Mouse (Mus musculus) urinary bladder, postnatal 14 days (tissue): ENCODE data around the gene Elp6.

Source experiments
- DNase-seq: peaks from one replicate; pipeline ENCODE4 v3.0.0; 2021; ENCODE audit warnings: low spot score

The Elp6 gene

DNA sequence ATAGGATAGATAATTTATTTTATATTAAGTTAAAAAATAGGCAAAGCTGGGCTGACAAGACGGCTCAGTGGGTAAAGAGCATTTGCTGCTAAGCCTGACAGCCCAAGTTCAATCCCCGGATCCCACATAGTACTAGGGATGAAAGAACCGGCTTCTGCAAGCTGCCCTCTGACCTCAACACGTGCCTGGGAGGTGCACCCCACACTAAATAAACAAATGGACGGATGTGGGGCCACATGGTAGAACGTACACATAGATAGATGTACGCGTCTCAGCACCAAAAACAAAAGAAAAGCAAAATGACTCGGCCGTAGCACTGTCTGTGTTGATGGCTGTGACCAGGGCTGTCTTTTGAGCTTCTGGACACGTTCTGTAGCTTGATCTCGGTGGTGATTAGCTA is 56.3 kb downstream of the Elp6 start:
- no peak for DNase-seq

DNA sequence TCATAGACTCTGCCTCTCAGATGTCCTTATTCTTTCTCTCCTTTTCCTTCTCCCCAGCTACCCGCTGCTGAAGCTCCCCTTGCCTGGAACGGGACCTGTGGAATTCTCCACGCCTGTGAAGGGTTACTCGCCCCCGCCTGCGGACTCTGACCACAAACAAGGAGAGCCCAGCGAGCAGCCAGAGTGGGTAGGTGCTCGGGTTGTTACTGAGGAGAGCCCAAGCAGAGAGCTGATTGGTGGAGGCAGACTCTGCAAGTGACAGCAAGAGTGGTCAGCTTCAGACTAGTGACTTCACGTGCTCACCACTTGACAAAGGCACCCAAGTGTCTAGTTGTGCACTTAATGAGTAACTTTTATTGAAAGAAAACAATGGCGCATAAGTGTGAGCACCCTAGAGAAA is 57.4 kb downstream of the Elp6 start:
- no peak for DNase-seq

DNA sequence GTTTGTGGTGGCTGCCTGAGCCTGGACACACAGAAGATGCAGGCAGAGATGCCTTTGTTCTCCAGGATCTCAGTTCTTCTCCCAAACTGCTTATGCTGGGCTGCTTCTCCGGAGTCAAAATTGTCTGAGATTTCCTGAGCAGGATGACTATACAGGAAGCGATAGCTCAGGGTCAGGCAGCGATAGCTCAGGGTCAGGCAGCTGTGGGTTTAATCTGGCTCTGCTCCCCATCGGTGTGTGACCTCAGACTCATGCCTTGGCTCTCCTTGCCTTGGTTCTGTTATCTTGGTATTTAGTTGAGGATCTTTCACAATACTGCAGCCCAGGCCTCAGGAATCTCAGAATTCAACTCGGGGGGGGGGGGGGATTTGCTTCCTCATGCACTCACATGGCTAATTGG is 61.8 kb downstream of the Elp6 start:
- no peak for DNase-seq

DNA sequence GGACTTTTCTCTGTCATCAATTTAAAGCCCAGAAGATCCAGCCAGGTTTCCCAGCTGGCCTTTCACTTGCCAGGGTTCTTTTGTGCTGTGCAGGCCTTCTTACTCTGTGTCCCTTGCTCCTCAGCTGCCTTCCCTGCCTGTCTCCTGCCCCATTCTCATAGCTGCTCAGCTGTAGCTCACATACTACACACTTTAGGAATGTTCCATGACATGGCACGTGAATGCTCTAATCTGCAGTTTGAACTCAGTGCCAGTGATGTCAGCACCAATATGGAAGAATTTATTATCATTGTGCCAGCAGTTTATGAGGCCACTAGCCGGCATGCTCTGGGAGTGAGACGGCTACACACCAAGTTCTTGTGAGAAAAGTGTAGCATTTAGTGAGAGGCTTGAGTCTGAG is 64.9 kb downstream of the Elp6 start:
- no peak for DNase-seq
